Mouse (Mus musculus): Measurements from ENCODE around the gene Hoxa11.

The Hoxa11 gene

GRCm38 (mm10) chr6:52265306-52265912, 19.8 kb upstream of the Hoxa11 start:
- peak; percentile 64 for DNase-seq (ENCODE audit: extremely low spot score, low spot score)

- DNase-seq (ENCODE audit: extremely low spot score, low spot score): peak; percentile 60
Measured at GRCm38 (mm10) chr6:52264106-52264790, 18.6 kb upstream of the Hoxa11 start.

GRCm38 (mm10) chr6:52263321-52263585, 17.6 kb upstream of the Hoxa11 start:
- DNase-seq (ENCODE audit: extremely low spot score, low spot score): no peak

GRCm38 (mm10) chr6:52262463-52263320, 17.1 kb upstream of the Hoxa11 start:
- DNase-seq (ENCODE audit: extremely low spot score, low spot score): peak; percentile 71

- DNase-seq (ENCODE audit: extremely low spot score, low spot score): peak; percentile 70
Measured at GRCm38 (mm10) chr6:52261751-52262462, 16.3 kb upstream of the Hoxa11 start.

- peak; percentile 71 for DNase-seq (ENCODE audit: extremely low spot score, low spot score)
Measured at GRCm38 (mm10) chr6:52260654-52261575, 15.3 kb upstream of the Hoxa11 start, which contains the start of gene Hoxa13. Gene Hoxa13 (minus strand): TSS chr6:52260880.

- no peak for DNase-seq (ENCODE audit: extremely low spot score, low spot score)
Measured at GRCm38 (mm10) chr6:52259811-52260261, 14.2 kb upstream of the Hoxa11 start.

GRCm38 (mm10) chr6:52259081-52259790, 13.6 kb upstream of the Hoxa11 start:
- peak; percentile 76 for DNase-seq (ENCODE audit: extremely low spot score, low spot score)

- peak; percentile 86 for DNase-seq (ENCODE audit: extremely low spot score, low spot score)
Measured at GRCm38 (mm10) chr6:52256956-52257355, 11.3 kb upstream of the Hoxa11 start.

- no peak for DNase-seq (ENCODE audit: extremely low spot score, low spot score)
Measured at GRCm38 (mm10) chr6:52253511-52254500, 8.2 kb upstream of the Hoxa11 start.

GRCm38 (mm10) chr6:52252775-52253376, 7.3 kb upstream of the Hoxa11 start:
- DNase-seq (ENCODE audit: extremely low spot score, low spot score): no peak

GRCm38 (mm10) chr6:52252016-52252774, 6.6 kb upstream of the Hoxa11 start:
- no peak for DNase-seq (ENCODE audit: extremely low spot score, low spot score)

GRCm38 (mm10) chr6:52251177-52251879, 5.7 kb upstream of the Hoxa11 start:
- DNase-seq (ENCODE audit: extremely low spot score, low spot score): no peak

GRCm38 (mm10) chr6:52249826-52250225, 4.2 kb upstream of the Hoxa11 start:
- DNase-seq (ENCODE audit: extremely low spot score, low spot score): peak; percentile 56

- peak; percentile 55 for DNase-seq (ENCODE audit: extremely low spot score, low spot score)
Measured at GRCm38 (mm10) chr6:52249415-52249738, 3.8 kb upstream of the Hoxa11 start.

GRCm38 (mm10) chr6:52248638-52249414, 3.2 kb upstream of the Hoxa11 start:
- DNase-seq (ENCODE audit: extremely low spot score, low spot score): peak; percentile 70

Data from neural tube, embryonic 10.5 days (tissue).